Mouse (Mus musculus) liver, embryonic 18 days (tissue): ENCODE measurements around the gene Nr2e1. TPM values are rescaled to one million over a fixed set of nuclear protein-coding genes. Genes with fewer than 3 reads are reported as not detected.

ENCODE experiments used
- polyA plus RNA-seq: library from polyadenylated mRNA; depleted of rRNA; stranded (reverse); fragments of >200 nt; gene quantifications from 2 replicates; pipeline ENCODE4 v1.2.3, GENCODE M21; 2012; rRNA removed

Nr2e1 gene
- not detected in 2 replicates for polyA plus RNA-seq

DNA sequence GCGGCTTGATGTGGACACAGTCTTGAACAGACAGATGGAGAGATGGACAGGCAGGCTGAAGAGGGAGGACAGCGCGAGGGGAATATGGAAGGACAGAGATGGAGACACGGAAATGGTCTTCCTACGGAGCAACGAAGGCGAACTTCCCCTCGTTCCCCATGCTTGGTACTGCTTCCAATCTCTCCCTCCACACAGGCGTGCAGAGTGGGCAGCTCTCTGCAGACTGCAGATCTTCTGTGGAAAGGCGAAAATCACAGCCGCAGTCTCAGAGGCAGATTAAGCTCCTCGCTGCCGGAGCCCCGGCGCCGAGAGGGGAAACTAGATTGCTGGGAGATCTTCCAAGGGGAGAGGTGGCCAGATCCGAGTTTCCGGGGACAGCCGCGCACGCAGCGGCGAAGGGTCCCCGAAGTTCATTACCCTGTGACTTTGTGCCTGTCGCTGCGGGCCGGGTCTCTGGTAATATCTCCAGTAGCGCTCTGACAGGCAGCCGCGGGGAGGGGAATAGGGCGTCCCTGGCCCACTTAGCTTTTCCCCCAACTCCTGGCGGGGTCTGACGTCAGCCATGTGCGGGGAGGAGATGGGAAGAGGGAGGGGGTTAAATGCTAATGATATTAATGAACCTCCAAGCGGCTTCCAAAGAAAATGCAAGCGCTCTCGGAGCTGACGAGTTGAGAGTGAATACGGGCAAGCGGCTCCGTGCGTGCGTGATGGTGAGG is at the start of gene Nr2e1, which contains the start of gene Ostm1:
Nr2e1 (minus strand) TSS at position 476 of the 716 bp plus-strand sequence.
Ostm1 (plus strand) TSS at position 666 of the 716 bp plus-strand sequence.

Other genes with a start within 250 kb of the Nr2e1 start
- 3.3 and 3.6 TPM in 2 replicates for gene Afg1l, start 105.1 kb downstream of the Nr2e1 start, polyA plus RNA-seq
- 152 and 166 TPM in 2 replicates for gene Snx3, start 81.6 kb downstream of the Nr2e1 start, polyA plus RNA-seq
- 7.0 and 7.1 TPM in 2 replicates for gene Ostm1, start 190 bp upstream of the Nr2e1 start, polyA plus RNA-seq
- gene Sec63, start 177.9 kb upstream of the Nr2e1 start, polyA plus RNA-seq, result 21.0 and 27.3 TPM in 2 replicates